Mouse (Mus musculus) lung, adult 2 months (tissue): ENCODE measurements at regions not wholly inside any gene's neighbourhood (a gene's known extent, or its start where the extent isn't known, plus 50 kb on each side); places are given as distances from the start of the nearest gene placed in this dataset.

Experiments
- CTCF ChIP-seq: fragments of 200-500 bp; IDR thresholded peaks from 2 replicates; pipeline ENCODE4 v1.5.1; 2011; ENCODE audit warnings: mild to moderate bottlenecking, low read length, control low read depth; ENCODE audit not compliant: insufficient read depth
- POLR2A ChIP-seq: fragments of 200-500 bp; IDR thresholded peaks from 2 replicates; pipeline ENCODE4 v1.6.1; 2011; ENCODE audit warnings: low read depth, mild to moderate bottlenecking, control low read depth, low read length, borderline replicate concordance; ENCODE audit errors: extremely low read depth

GRCm38 (mm10) chr2:103208370-103208769 lies 94.7 kb downstream of the Ehf start:
- TF ChIP-seq CTCF (no peak), POLR2A (no peak)
